Mouse (Mus musculus) liver, embryonic 11.5 days (tissue): ENCODE measurements around the gene Chic2. TPM values are rescaled to one million over a fixed set of nuclear protein-coding genes. Genes with fewer than 3 reads are reported as not detected.

ENCODE experiments used
- ATAC-seq: fragments of 200-750 bp; cut with Nextera tagmentation; replicated peaks from 2 replicates; pipeline ENCODE4 v1.8.0; 2017; ENCODE audit warnings: moderate number of reproducible peaks, mild to moderate bottlenecking, moderate TSS enrichment, moderate library complexity; ENCODE audit not compliant: low FRiP score
- DNase-seq: peaks from one replicate; pipeline ENCODE4 v3.0.0-alpha.2; 2017; ENCODE audit warnings: low spot score
- H3K27ac ChIP-seq: fragments of 300-500 bp; sonication (generic); 2 replicates; pipeline ENCODE4 v1.5.1; 2014; ENCODE audit warnings: mild to moderate bottlenecking, low read depth, low read length, control low read depth
- H3K27me3 ChIP-seq: fragments of 300-500 bp; sonication (generic); replicated peaks from 2 replicates; pipeline ENCODE4 v1.6.1; 2014; ENCODE audit warnings: low read length, mixed read lengths; ENCODE audit not compliant: control insufficient read depth, insufficient read depth
- H3K36me3 ChIP-seq: fragments of 300-500 bp; sonication (generic); 2 replicates; pipeline ENCODE4 v1.6.1; 2014; ENCODE audit warnings: mild to moderate bottlenecking, low read length, moderate library complexity, mixed read lengths; ENCODE audit not compliant: control insufficient read depth, insufficient read depth
- H3K4me1 ChIP-seq: fragments of 300-500 bp; sonication (generic); replicated peaks from 2 replicates; pipeline ENCODE4 v1.6.1; 2014; ENCODE audit warnings: low read length, mixed read lengths; ENCODE audit not compliant: control insufficient read depth, insufficient read depth
- H3K4me2 ChIP-seq: fragments of 300-500 bp; sonication (generic); 2 replicates; pipeline ENCODE4 v1.6.1; 2014; ENCODE audit warnings: mild to moderate bottlenecking, control low read depth, moderate library complexity
- H3K4me3 ChIP-seq: fragments of 300-500 bp; sonication (generic); 2 replicates; pipeline ENCODE4 v1.5.1; 2014; ENCODE audit warnings: low read depth, low read length, control low read depth
- H3K9ac ChIP-seq: fragments of 300-500 bp; sonication (generic); 2 replicates; pipeline ENCODE4 v1.6.1; 2014; ENCODE audit warnings: low read depth, low read length, control low read depth
- H3K9me3 ChIP-seq: fragments of 300-500 bp; sonication (generic); 2 replicates; pipeline ENCODE4 v1.6.1; 2016; ENCODE audit warnings: low read length, inconsistent platforms, mixed read lengths; ENCODE audit not compliant: control insufficient read depth
- WGBS: fragments of 180-500 bp; shearing (Covaris S2); extraction: QIAGEN DNeasy Blood & Tissue Kit; methylation state at CpG from one replicate; pipeline ENCODE4 v1.1.7; 2014; 5-methylcytosine and 5-hydroxymethylcytosine counted together
- polyA plus RNA-seq: library from polyadenylated mRNA; unstranded; fragments of >200 nt; fragmentation: Nextera tagmentation; extraction: Ambion mirVana; gene quantifications from 2 replicates; pipeline ENCODE4 v1.2.1, GENCODE M21; 2014

Chic2 gene
- polyA plus RNA-seq, 1 experiment from 2014 or later, result 33.2 TPM

- H3K27me3 ChIP-seq, result no peaks in the 10 kb centered on the region
- no peak for ATAC-seq
- H3K27ac ChIP-seq, result no peak overlapping the region
- no peak overlapping the region for H3K4me2 ChIP-seq
- WGBS, result 72% methylated on average over 4 of the region's 4 CpGs
- no peaks in the 10 kb centered on the region for H3K9me3 ChIP-seq
- peaks cover 8% of the 10 kb centered on the region for H3K36me3 ChIP-seq
- no peaks in the 10 kb centered on the region for H3K4me1 ChIP-seq
- DNase-seq, result no peak
- no peak overlapping the region for H3K9ac ChIP-seq
- H3K4me3 ChIP-seq, result no peak overlapping the region
Observed at GRCm38 (mm10) chr5:75011985-75012738, 32.4 kb downstream of the Chic2 start.

DNA sequence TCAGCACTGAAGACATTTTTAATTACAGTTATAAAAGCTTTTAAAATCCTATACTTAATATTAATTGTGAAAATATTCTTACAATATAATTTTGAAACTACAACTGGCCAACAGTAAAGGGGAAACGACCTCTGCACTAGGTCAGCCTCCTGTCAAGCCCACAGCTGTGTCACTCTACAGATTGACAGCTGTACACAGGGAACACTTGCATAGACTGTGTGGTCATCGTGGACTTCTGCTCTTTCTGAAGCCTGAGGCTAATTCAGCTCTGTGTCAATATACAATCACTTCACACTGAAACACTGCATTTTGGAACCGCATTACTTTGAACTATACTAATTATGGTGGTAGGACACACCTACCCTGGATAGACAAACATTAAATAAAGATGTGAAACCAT lies 39.8 kb downstream of the Chic2 start:
- H3K27me3 ChIP-seq, result no peaks in the 10 kb centered on the region
- H3K4me1 ChIP-seq, result no peaks in the 10 kb centered on the region
- DNase-seq, result no peak
- H3K27ac ChIP-seq, result no peak overlapping the region
- H3K4me2 ChIP-seq, result no peak overlapping the region
- no peak overlapping the region for H3K4me3 ChIP-seq
- no peaks in the 10 kb centered on the region for H3K9me3 ChIP-seq
- H3K36me3 ChIP-seq, result peaks cover 8% of the 10 kb centered on the region
- ATAC-seq, result no peak
- no peak overlapping the region for H3K9ac ChIP-seq
- WGBS, result 75% methylated on average over 3 of the region's 3 CpGs

DNA sequence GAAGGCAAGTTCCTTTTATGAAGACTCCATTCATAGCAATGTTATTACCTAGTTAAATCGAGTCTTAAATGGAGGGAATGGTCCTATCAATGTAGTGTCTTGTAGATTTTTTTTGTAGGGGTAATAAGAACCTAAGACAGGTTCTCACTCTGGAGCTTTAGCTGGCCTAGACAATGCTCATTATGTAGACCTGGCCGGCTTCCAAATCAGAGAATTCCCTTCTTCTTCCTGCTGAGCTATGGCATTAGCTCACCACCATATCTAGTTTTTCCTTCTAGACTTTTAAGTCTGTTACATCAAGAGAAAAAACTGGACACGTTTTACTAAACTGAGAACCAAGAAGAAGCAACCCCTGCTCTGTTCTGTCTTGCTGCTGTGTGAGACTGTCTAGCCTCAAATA lies 42.5 kb downstream of the Chic2 start:
- Histone ChIP-seq H3K9me3 (no peaks in the 10 kb centered on the region), H3K9ac (no peak overlapping the region), H3K4me3 (no peak overlapping the region), H3K27me3 (no peaks in the 10 kb centered on the region), H3K4me1 (no peaks in the 10 kb centered on the region), H3K4me2 (no peak overlapping the region), H3K36me3 (no peaks in the 10 kb centered on the region; the same call in 1 of the 2 replicates), H3K27ac (no peak overlapping the region)
- 91% methylated on average over 3 of the region's 3 CpGs for WGBS
- ATAC-seq, result no peak
- no peak for DNase-seq

GRCm38 (mm10) chr5:74998716-74999512 lies 45.7 kb downstream of the Chic2 start:
- Histone ChIP-seq H3K9me3 (0 out of 2 replicates have a peak, but pooled peaks cover 2% of the 10 kb centered on the region), H3K4me3 (no peak overlapping the region), H3K36me3 (peaks cover 4% of the 10 kb centered on the region; the same call in 1 of the 2 replicates), H3K4me2 (no peak overlapping the region), H3K4me1 (no peaks in the 10 kb centered on the region), H3K27ac (no peak overlapping the region), H3K27me3 (no peaks in the 10 kb centered on the region), H3K9ac (no peak overlapping the region)
- WGBS, result 84% methylated on average over 12 of the region's 12 CpGs
- DNase-seq (no peak), ATAC-seq (no peak)

- Histone ChIP-seq H3K4me3 (no peak overlapping the region), H3K9me3 (peaks cover 12% of the 10 kb centered on the region; the same call in 1 of the 2 replicates), H3K4me1 (no peaks in the 10 kb centered on the region), H3K36me3 (peaks cover 4% of the 10 kb centered on the region; the same call in 1 of the 2 replicates), H3K27ac (no peak overlapping the region), H3K27me3 (no peaks in the 10 kb centered on the region), H3K4me2 (no peak overlapping the region), H3K9ac (no peak overlapping the region)
- no peak for ATAC-seq
- DNase-seq, result no peak
- WGBS, result 79% methylated on average over 8 of the region's 8 CpGs
Observed at GRCm38 (mm10) chr5:74994947-74995346, 49.6 kb downstream of the Chic2 start.

GRCm38 (mm10) chr5:74984101-74984500 lies 60.5 kb downstream of the Chic2 start:
- Histone ChIP-seq H3K4me1 (no peaks in the 10 kb centered on the region), H3K36me3 (no peaks in the 10 kb centered on the region), H3K4me3 (no peak overlapping the region), H3K4me2 (no peak overlapping the region), H3K27me3 (no peaks in the 10 kb centered on the region), H3K27ac (no peak overlapping the region), H3K9me3 (no peaks in the 10 kb centered on the region; the same call in 1 of the 2 replicates), H3K9ac (no peak overlapping the region)
- DNase-seq, result no peak
- ATAC-seq, result no peak
- WGBS, result 76% methylated on average over 5 of the region's 5 CpGs

DNA sequence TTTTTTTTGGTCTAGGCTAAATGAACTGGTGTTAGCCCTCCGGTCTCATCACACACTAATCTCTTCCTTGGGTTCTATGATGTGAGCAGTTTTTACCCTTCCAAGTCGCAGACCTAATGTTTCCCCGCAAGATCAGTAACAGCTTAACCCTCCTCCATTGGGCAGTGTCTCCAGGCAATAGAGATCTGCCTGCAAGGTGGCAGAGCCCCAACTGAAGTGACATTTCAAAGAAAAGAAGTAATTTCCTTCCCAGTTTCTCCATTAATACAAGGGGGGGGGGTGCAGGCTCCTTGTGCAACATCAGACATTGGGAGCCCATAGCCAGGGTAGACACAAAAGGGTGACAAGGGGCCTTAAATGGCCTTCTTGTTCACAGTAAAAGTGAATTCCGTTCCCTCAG lies 64.0 kb downstream of the Chic2 start:
- no peak overlapping the region for H3K4me3 ChIP-seq
- H3K4me1 ChIP-seq, result no peaks in the 10 kb centered on the region
- no peaks in the 10 kb centered on the region for H3K27me3 ChIP-seq
- WGBS, result 77% methylated on average over 4 of the region's 4 CpGs
- no peak overlapping the region for H3K27ac ChIP-seq
- H3K4me2 ChIP-seq, result no peak overlapping the region
- H3K9ac ChIP-seq, result no peak overlapping the region
- H3K36me3 ChIP-seq, result no peaks in the 10 kb centered on the region
- DNase-seq (no peak), ATAC-seq (no peak)
- no peaks in the 10 kb centered on the region for H3K9me3 ChIP-seq

DNA sequence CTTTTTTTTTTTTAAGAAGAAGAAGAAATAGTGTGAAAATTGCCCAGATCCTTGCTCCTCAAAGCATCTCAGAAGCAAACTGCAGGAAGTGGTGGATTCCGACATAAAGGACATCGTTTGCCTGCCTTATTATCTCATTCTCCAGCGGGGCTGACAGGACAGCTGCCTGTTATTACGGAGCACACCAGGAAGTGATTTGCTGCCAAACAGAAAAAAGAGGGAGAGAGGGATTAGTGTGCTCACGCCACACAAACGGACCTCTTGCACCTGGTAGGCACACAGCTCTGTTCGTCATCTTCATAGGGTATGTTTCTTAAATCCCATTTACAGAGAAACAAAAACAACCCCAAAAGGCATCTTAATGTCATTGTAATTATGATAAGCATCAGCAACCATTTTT lies 64.4 kb downstream of the Chic2 start:
- H3K27ac ChIP-seq, result no peak overlapping the region
- H3K9me3 ChIP-seq, result no peaks in the 10 kb centered on the region
- H3K4me2 ChIP-seq, result no peak overlapping the region
- DNase-seq, result no peak
- no peaks in the 10 kb centered on the region for H3K27me3 ChIP-seq
- H3K9ac ChIP-seq, result no peak overlapping the region
- H3K36me3 ChIP-seq, result no peaks in the 10 kb centered on the region
- H3K4me3 ChIP-seq, result no peak overlapping the region
- WGBS, result 18% methylated on average over 7 of the region's 7 CpGs
- no peak for ATAC-seq
- H3K4me1 ChIP-seq, result no peaks in the 10 kb centered on the region
